Mouse (Mus musculus) G1E (cell line): ENCODE data around the gene Fbxl19.

Experiments used
- CTCF ChIP-seq: IDR thresholded peaks from 2 replicates; pipeline ENCODE4 v1.5.1; 2012; ENCODE audit warnings: low read depth, low read length, inconsistent platforms, mixed read lengths
- GATA1 ChIP-seq: IDR thresholded peaks from 2 replicates; pipeline ENCODE4 v1.6.1; 2012; ENCODE audit warnings: borderline replicate concordance, low read length, inconsistent platforms, mixed read lengths
- GATA2 ChIP-seq: IDR thresholded peaks from 2 replicates; pipeline ENCODE4 v1.6.1; 2012; ENCODE audit warnings: low read depth, low read length, inconsistent platforms, borderline replicate concordance
- POLR2AphosphoS5 ChIP-seq: IDR thresholded peaks from 2 replicates; pipeline ENCODE4 v1.6.1; 2012; ENCODE audit warnings: low read depth, low read length, inconsistent platforms; ENCODE audit not compliant: insufficient replicate concordance
- TAL1 ChIP-seq: conservative IDR thresholded peaks from 2 replicates; pipeline ENCODE4 v1.6.1; 2012; ENCODE audit warnings: low read depth, low read length, inconsistent platforms, mixed read lengths

GRCm38 (mm10) chr7:127748235-127748560, 3.9 kb downstream of the Fbxl19 start:
- TF ChIP-seq CTCF (no peak), TAL1 (no peak), POLR2AphosphoS5 (no peak), GATA1 (no peak), GATA2 (no peak)
